Mouse (Mus musculus) naive thymus-derived CD4-positive, alpha-beta T cell, adult 5 months (primary cell): ENCODE data around the gene Coa6. TPM values are rescaled to one million over a fixed set of nuclear protein-coding genes. Genes with fewer than 3 reads are reported as not detected.

Source experiments
- polyA plus RNA-seq: library from polyadenylated mRNA; unstranded; fragments of 100-300 nt; shearing (Covaris generic); gene quantifications from one replicate; pipeline ENCODE4 v1.2.1, GENCODE M21; 2017

Coa6 gene
- polyA plus RNA-seq, result 27.5 TPM

GRCm38 (mm10) chr8:126422174-126422919 is at the start of gene Coa6:
TSS of gene Coa6 (plus strand) at chr8:126422515.

GRCm38 (mm10) chr8:126474299-126475187 is 52.2 kb downstream of the Coa6 start, which contains the start of gene Tarbp1:
TSS of gene Tarbp1 (minus strand) at chr8:126475065.

Other genes starting within 250 kb of the Coa6 start
- not detected for gene Slc35f3, start 124.0 kb upstream of the Coa6 start, polyA plus RNA-seq
- gene Tarbp1, start 52.5 kb downstream of the Coa6 start, polyA plus RNA-seq, result 8.7 TPM
- 97.7 TPM for gene Irf2bp2, start 171.5 kb downstream of the Coa6 start, polyA plus RNA-seq